Mouse (Mus musculus) neural tube, embryonic 11.5 days (tissue): Measurements from ENCODE around the gene Hist1h2ab. TPM values are rescaled to one million over a fixed set of nuclear protein-coding genes. Genes with fewer than 3 reads are reported as not detected.
"Not testable (repeated sequence)": the region's sequence is repeated elsewhere in the genome, so short reads cannot be mapped to it uniquely, and the experiment has no call there.

Experiments used
- ATAC-seq: fragments of 200-750 bp; cut with Nextera tagmentation; 2 replicates; pipeline ENCODE4 v1.8.0; 2017; ENCODE audit warnings: moderate number of reproducible peaks, mild to moderate bottlenecking, moderate TSS enrichment, moderate library complexity; ENCODE audit not compliant: insufficient read depth, low FRiP score, low TSS enrichment
- DNase-seq: peaks from one replicate; pipeline ENCODE4 v3.0.0-alpha.2; 2015; ENCODE audit warnings: low spot score
- H3K27ac ChIP-seq: fragments of 300-500 bp; sonication (generic); 2 replicates; pipeline ENCODE4 v1.5.1; 2014; ENCODE audit warnings: low read depth, mild to moderate bottlenecking, low read length
- H3K27me3 ChIP-seq: fragments of 300-500 bp; sonication (generic); 2 replicates; pipeline ENCODE4 v1.6.1; 2014; ENCODE audit warnings: mild to moderate bottlenecking, low read length, mixed read lengths; ENCODE audit not compliant: control insufficient read depth, insufficient read depth
- H3K36me3 ChIP-seq: fragments of 300-500 bp; sonication (generic); 2 replicates; pipeline ENCODE4 v1.6.1; 2014; ENCODE audit warnings: mild to moderate bottlenecking, low read length, moderate library complexity, mixed read lengths; ENCODE audit not compliant: control insufficient read depth, insufficient read depth
- H3K4me1 ChIP-seq: fragments of 300-500 bp; sonication (generic); 2 replicates; pipeline ENCODE4 v1.6.1; 2014; ENCODE audit warnings: low read length, mixed read lengths; ENCODE audit not compliant: control insufficient read depth, insufficient read depth
- H3K4me2 ChIP-seq: fragments of 300-500 bp; sonication (generic); 2 replicates; pipeline ENCODE4 v1.6.1; 2014; ENCODE audit warnings: low read depth, mild to moderate bottlenecking, moderate library complexity
- H3K4me3 ChIP-seq: fragments of 300-500 bp; sonication (generic); 2 replicates; pipeline ENCODE4 v1.5.1; 2014; ENCODE audit warnings: low read depth, low read length
- H3K9ac ChIP-seq: fragments of 300-500 bp; sonication (generic); 2 replicates; pipeline ENCODE4 v1.6.1; 2014; ENCODE audit warnings: mild to moderate bottlenecking, low read length
- H3K9me3 ChIP-seq: fragments of 300-500 bp; sonication (generic); 2 replicates; pipeline ENCODE4 v1.6.1; 2016; ENCODE audit warnings: low read length; ENCODE audit not compliant: control insufficient read depth
- WGBS: fragments of 180-500 bp; shearing (Covaris S2); extraction: QIAGEN DNeasy Blood & Tissue Kit; methylation state at CpG from one replicate; pipeline ENCODE4 v1.1.7; 2014; 5-methylcytosine and 5-hydroxymethylcytosine counted together
- polyA plus RNA-seq: library from polyadenylated mRNA; unstranded; fragments of >200 nt; fragmentation: Nextera tagmentation; extraction: Ambion mirVana; gene quantifications from 2 replicates; pipeline ENCODE4 v1.2.1, GENCODE M21; 2014

Gene Hist1h2ab
- polyA plus RNA-seq, 1 experiment from 2014 or later: 33.1 TPM

GRCm38 (mm10) chr13:23760972-23761864 is 10.3 kb downstream of the Hist1h2ab start, which contains the start of gene Hist1h4a:
Gene Hist1h4a (minus strand): TSS chr13:23761230.
- ATAC-seq: peak; percentile 71
- peaks cover 3% of the 10 kb centered on the region; the same call in 1 of the 2 replicates for H3K4me1 ChIP-seq
- WGBS: under 1% methylated on average over 60 of the region's 72 CpGs

GRCm38 (mm10) chr13:23761871-23762821 is 11.2 kb downstream of the Hist1h2ab start, which contains the start of gene Hist1h3a:
Gene Hist1h3a (minus strand): TSS chr13:23762386.
- H3K9me3 ChIP-seq, H3K4me1 ChIP-seq, H3K36me3 ChIP-seq, H3K27me3 ChIP-seq: not testable (repeated sequence)
- H3K4me3 ChIP-seq: peak within 1 kb of the TSS; percentile 50
- peak within 1 kb of the TSS; percentile 70 for H3K4me2 ChIP-seq
- peak; percentile 54 for DNase-seq
- H3K9ac ChIP-seq: peak within 1 kb of the TSS; percentile 59
- WGBS: under 1% methylated on average over 30 of the region's 52 CpGs
- peak; percentile 58 for ATAC-seq
- H3K27ac ChIP-seq: peak within 1 kb of the TSS; percentile 89

More at GRCm38 (mm10) chr13:23760972-23761864, 10.3 kb downstream of the Hist1h2ab start, which contains the start of gene Hist1h4a:
- no peaks in the 10 kb centered on the region for H3K27me3 ChIP-seq
- H3K9ac ChIP-seq: peak within 1 kb of the TSS; percentile 59
- peak; percentile 99 for DNase-seq
- no peaks in the 10 kb centered on the region for H3K9me3 ChIP-seq
- peak within 1 kb of the TSS; percentile 50 for H3K4me3 ChIP-seq
- H3K36me3 ChIP-seq: no peaks in the 10 kb centered on the region
- H3K27ac ChIP-seq: peak within 1 kb of the TSS; percentile 88
- peak within 1 kb of the TSS; percentile 70 for H3K4me2 ChIP-seq

- Histone ChIP-seq H3K4me1 (no peaks in the 10 kb centered on the region; the same call in 1 of the 2 replicates), H3K9me3 (no peaks in the 10 kb centered on the region), H3K27me3 (no peaks in the 10 kb centered on the region), H3K27ac (peak overlapping the region; percentile 89), H3K9ac (peak overlapping the region; percentile 58), H3K36me3 (no peaks in the 10 kb centered on the region), H3K4me2 (peak overlapping the region; percentile 70), H3K4me3 (peak overlapping the region; percentile 50)
- no peak for ATAC-seq
- DNase-seq: no peak
- WGBS: under 1% methylated on average over 10 of the region's 10 CpGs
These were observed 12.3 kb downstream of the Hist1h2ab start for GRCm38 (mm10) chr13:23763242-23763585.

- peak; percentile 70; the same call in 1 of the 2 replicates for ATAC-seq
- H3K9ac ChIP-seq: peak within 1 kb of the TSS; percentile 71
- H3K9me3 ChIP-seq: no peaks in the 10 kb centered on the region
- peak within 1 kb of the TSS; percentile 70 for H3K4me2 ChIP-seq
- no peaks in the 10 kb centered on the region for H3K27me3 ChIP-seq
- H3K4me3 ChIP-seq: peak within 1 kb of the TSS; percentile 50
- peak within 1 kb of the TSS; percentile 89 for H3K27ac ChIP-seq
- H3K4me1 ChIP-seq: no peaks in the 10 kb centered on the region; the same call in 1 of the 2 replicates
- peak; percentile 91 for DNase-seq
- no peaks in the 10 kb centered on the region for H3K36me3 ChIP-seq
- WGBS: 4% methylated on average over 34 of the region's 34 CpGs
These were observed 12.8 kb downstream of the Hist1h2ab start, which contains the start of gene Hist1h1a for GRCm38 (mm10) chr13:23763586-23764323. Gene Hist1h1a (plus strand): TSS chr13:23763666.

- peak overlapping the region; percentile 88 for H3K27ac ChIP-seq
- WGBS: 34% methylated on average over 12 of the region's 12 CpGs
- peak overlapping the region; percentile 50 for H3K4me3 ChIP-seq
- no peaks in the 10 kb centered on the region; the same call in 1 of the 2 replicates for H3K4me1 ChIP-seq
- ATAC-seq (no peak), DNase-seq (no peak)
- H3K27me3 ChIP-seq: no peaks in the 10 kb centered on the region
- H3K9ac ChIP-seq: peak overlapping the region; percentile 71
- no peaks in the 10 kb centered on the region for H3K9me3 ChIP-seq
- H3K36me3 ChIP-seq: no peaks in the 10 kb centered on the region
- peak overlapping the region; percentile 70 for H3K4me2 ChIP-seq
These were observed 13.6 kb downstream of the Hist1h2ab start for GRCm38 (mm10) chr13:23764324-23765171.

- Histone ChIP-seq H3K4me2 (no peak overlapping the region), H3K27ac (no peak overlapping the region), H3K9ac (no peak overlapping the region), H3K36me3 (no peaks in the 10 kb centered on the region), H3K27me3 (no peaks in the 10 kb centered on the region), H3K9me3 (no peaks in the 10 kb centered on the region), H3K4me1 (no peaks in the 10 kb centered on the region), H3K4me3 (no peak overlapping the region)
- ATAC-seq (no peak), DNase-seq (no peak)
- 83% methylated on average over 1 of the region's 1 CpGs for WGBS
These were observed 14.2 kb downstream of the Hist1h2ab start for GRCm38 (mm10) chr13:23765172-23765513.

GRCm38 (mm10) chr13:23766772-23767171 is 15.8 kb downstream of the Hist1h2ab start:
- H3K9ac ChIP-seq: no peak overlapping the region
- no peaks in the 10 kb centered on the region for H3K4me1 ChIP-seq
- no peak overlapping the region for H3K27ac ChIP-seq
- DNase-seq (no peak), ATAC-seq (no peak)
- H3K27me3 ChIP-seq: no peaks in the 10 kb centered on the region
- H3K9me3 ChIP-seq: no peaks in the 10 kb centered on the region
- no peak overlapping the region for H3K4me2 ChIP-seq
- H3K4me3 ChIP-seq: no peak overlapping the region
- no peaks in the 10 kb centered on the region for H3K36me3 ChIP-seq
